9 mouse cellular contexts compared by ENCODE assay signal in genomic region chr17:3442526-3443401, GRCm38 (mm10).
DNase-seq lines count a peak whose midpoint lies in the region; ATAC-seq lines count a peak whose summit lies in the region.
"Had no signal": no experiment of that assay in that cellular context is flagged by ENCODE, and none has a peak within 500 bp of the region (broad histone marks: within the 10 kb centered on the region; RNA-seq: fewer than 3 reads in every experiment).

No protein-coding gene starts in this region.

- H3K36me3 ChIP-seq in midbrain, embryonic 11.5 days (ENCODE audit: control insufficient read depth, insufficient read depth, low read length): no peaks in the 10 kb centered on the region
- H3K36me3 ChIP-seq in midbrain, embryonic 10.5 days: no peaks in the 10 kb centered on the region
- no peaks in the 10 kb centered on the region for H3K36me3 ChIP-seq in hindbrain, embryonic 13.5 days
- no peaks in the 10 kb centered on the region for H3K36me3 ChIP-seq in midbrain, embryonic 16.5 days (ENCODE audit: control insufficient read depth, insufficient read depth, low read length)

- no peak for ATAC-seq in midbrain, embryonic 11.5 days (ENCODE audit: low FRiP score)
- peak; percentile 84 for ATAC-seq in hindbrain, embryonic 13.5 days (ENCODE audit: low FRiP score)
- peak; percentile 73 for ATAC-seq in midbrain, embryonic 16.5 days

- no peak overlapping the region for H3K27ac ChIP-seq in midbrain, embryonic 11.5 days (ENCODE audit: low read depth, low read length)
- no peak overlapping the region for H3K27ac ChIP-seq in midbrain, embryonic 10.5 days (replicated peaks)
- peak overlapping the region; percentile 9; the same call in 1 of the 2 replicates for H3K27ac ChIP-seq in hindbrain, embryonic 13.5 days
- H3K27ac ChIP-seq in midbrain, embryonic 16.5 days (ENCODE audit: low read length): no peak overlapping the region

- no peaks in the 10 kb centered on the region for H3K9me3 ChIP-seq in midbrain, embryonic 11.5 days (ENCODE audit: control insufficient read depth, low read length)
- no peaks in the 10 kb centered on the region for H3K9me3 ChIP-seq in midbrain, embryonic 10.5 days (replicated peaks)
- no peaks in the 10 kb centered on the region for H3K9me3 ChIP-seq in hindbrain, embryonic 13.5 days
- no peaks in the 10 kb centered on the region for H3K9me3 ChIP-seq in midbrain, embryonic 16.5 days (replicated peaks; ENCODE audit: control insufficient read depth, low read length, poor library complexity, severe bottlenecking)

- H3K27me3 ChIP-seq in midbrain, embryonic 11.5 days (ENCODE audit: control insufficient read depth, insufficient read depth, low read length): no peaks in the 10 kb centered on the region
- H3K27me3 ChIP-seq in midbrain, embryonic 10.5 days (ENCODE audit: low read depth, poor library complexity, severe bottlenecking): peaks cover 4% of the 10 kb centered on the region
- H3K27me3 ChIP-seq in hindbrain, embryonic 13.5 days: no peaks in the 10 kb centered on the region
- no peaks in the 10 kb centered on the region for H3K27me3 ChIP-seq in midbrain, embryonic 16.5 days (ENCODE audit: control insufficient read depth, insufficient read depth, low read depth, low read length)

- no peaks in the 10 kb centered on the region for H3K4me1 ChIP-seq in midbrain, embryonic 11.5 days (ENCODE audit: control insufficient read depth, insufficient read depth, low read length)
- H3K4me1 ChIP-seq in midbrain, embryonic 10.5 days: no peaks in the 10 kb centered on the region
- peaks cover 6% of the 10 kb centered on the region; the same call in 1 of the 2 replicates for H3K4me1 ChIP-seq in hindbrain, embryonic 13.5 days (replicated peaks)
- H3K4me1 ChIP-seq in midbrain, embryonic 16.5 days (ENCODE audit: control insufficient read depth, insufficient read depth, low read length): peaks cover 8% of the 10 kb centered on the region; the same call in 1 of the 2 replicates

- intact Hi-C loops in heart, postnatal 25 days (cut with DNase I): no loop called here
- intact Hi-C loops in left cerebral cortex, postnatal 36 days (cut with DNase I): no loop called here

- H3K9ac ChIP-seq in midbrain, embryonic 11.5 days (ENCODE audit: low read length): no peak overlapping the region
- no peak overlapping the region for H3K9ac ChIP-seq in hindbrain, embryonic 13.5 days
- H3K9ac ChIP-seq in midbrain, embryonic 16.5 days (ENCODE audit: low read depth, low read length): no peak overlapping the region

- 79% methylated on average over 10 of the region's 10 CpGs for WGBS in midbrain, embryonic 11.5 days
- 83% methylated on average over 10 of the region's 10 CpGs for WGBS in midbrain, embryonic 10.5 days
- 55% methylated on average over 10 of the region's 10 CpGs for WGBS in hindbrain, embryonic 13.5 days
- WGBS in midbrain, embryonic 16.5 days: 62% methylated on average over 10 of the region's 10 CpGs

- H3K4me2 ChIP-seq in midbrain, embryonic 11.5 days: no peak overlapping the region
- H3K4me2 ChIP-seq in hindbrain, embryonic 13.5 days: no peak overlapping the region
- H3K4me2 ChIP-seq in midbrain, embryonic 16.5 days (ENCODE audit: low read length): no peak overlapping the region

- no peak overlapping the region for H3K4me3 ChIP-seq in midbrain, embryonic 11.5 days (ENCODE audit: low read depth, low read length)
- H3K4me3 ChIP-seq in midbrain, embryonic 10.5 days: no peak overlapping the region
- H3K4me3 ChIP-seq in hindbrain, embryonic 13.5 days: no peak overlapping the region
- H3K4me3 ChIP-seq in midbrain, embryonic 16.5 days (ENCODE audit: low read depth, low read length): no peak overlapping the region

- peak; percentile 78 for DNase-seq in heart, adult 11 months
- DNase-seq in heart, postnatal 25 days (ENCODE audit: low spot score): no peak
- peak; percentile 72 for DNase-seq in midbrain, embryonic 11.5 days (ENCODE audit: low spot score, missing footprints)
- DNase-seq in midbrain, embryonic 10.5 days (ENCODE audit: low spot score): no peak
- no peak for DNase-seq in adrenal gland, adult 8-10 months
- no peak for DNase-seq in left cerebral cortex, postnatal 36 days (ENCODE audit: low spot score in 2 of 2)
- DNase-seq: right cerebral cortex, postnatal 25 days had no signal

Comparison
In these comparisons a context has a peak if more than half of its experiments do, and no peak if none do; other contexts are left out.
1. DNase-seq: peak in heart, adult 11 months (single experiment) and midbrain, embryonic 11.5 days (single experiment); none in heart, postnatal 25 days (single experiment), midbrain, embryonic 10.5 days (single experiment), adrenal gland, adult 8-10 months (single experiment) and left cerebral cortex, postnatal 36 days (0 of 2).